Mouse (Mus musculus) skeletal muscle tissue, postnatal 0 days (tissue): ENCODE data around the gene Elk4. TPM values are rescaled to one million over a fixed set of nuclear protein-coding genes. Genes with fewer than 3 reads are reported as not detected.

Source experiments
- polyA plus RNA-seq: library from polyadenylated mRNA; unstranded; fragments of >200 nt; fragmentation: Nextera tagmentation; extraction: Ambion mirVana; gene quantifications from 2 replicates; pipeline ENCODE4 v1.2.1, GENCODE M21; 2015

The Elk4 gene
- 12.2 and 14.6 TPM in 2 replicates for polyA plus RNA-seq

GRCm38 (mm10) chr1:132007282-132007815 is at the start of gene Elk4:
Gene Elk4, plus strand, starts transcription at chr1:132007607.

GRCm38 (mm10) chr1:131962606-131963084 is 44.8 kb upstream of the Elk4 start, which contains the start of gene Slc45a3:
Gene Slc45a3, plus strand, starts transcription at chr1:131962967.

GRCm38 (mm10) chr1:132067261-132068255 is 60.2 kb downstream of the Elk4 start, which contains the start of gene Mfsd4a:
Gene Mfsd4a, minus strand, starts transcription at chr1:132068062.

Other genes with a start within 250 kb of the Elk4 start
- gene Pm20d1, start 210.2 kb upstream of the Elk4 start, polyA plus RNA-seq = 1.0 and 1.1 TPM in 2 replicates
- gene Slc41a1, start 180.1 kb upstream of the Elk4 start, polyA plus RNA-seq = 38.7 and 39.5 TPM in 2 replicates
- gene Rab29, start 140.4 kb upstream of the Elk4 start, polyA plus RNA-seq = 18.7 and 20.5 TPM in 2 replicates
- gene Nucks1, start 97.1 kb upstream of the Elk4 start, polyA plus RNA-seq = 29.2 and 32.5 TPM in 2 replicates
- gene Slc45a3, start 44.6 kb upstream of the Elk4 start, polyA plus RNA-seq = 5.3 and 7.4 TPM in 2 replicates
- gene Mfsd4a, start 60.5 kb downstream of the Elk4 start, polyA plus RNA-seq = 4.2 and 4.9 TPM in 2 replicates
- gene Cdk18, start 132.1 kb downstream of the Elk4 start, polyA plus RNA-seq = 0.40 and 0.74 TPM in 2 replicates
- gene Lemd1, start 183.8 kb downstream of the Elk4 start, polyA plus RNA-seq = not detected in 2 replicates
- 0.04 TPM in 2 replicates for gene AC124108.1, start 183.8 kb downstream of the Elk4 start, polyA plus RNA-seq
- gene Gm10188, start 222.2 kb downstream of the Elk4 start, polyA plus RNA-seq = not detected in 2 replicates